Mouse (Mus musculus) urinary bladder, adult 2 months (tissue): Measurements from ENCODE around the gene Kcnq2. TPM values are rescaled to one million over a fixed set of nuclear protein-coding genes. Genes with fewer than 3 reads are reported as not detected.

Source experiments
- DNase-seq: peaks from one replicate; pipeline ENCODE4 v3.0.0; 2022; ENCODE audit warnings: low spot score
- polyA plus RNA-seq: library from polyadenylated mRNA; depleted of rRNA; stranded (reverse); fragments of >200 nt; gene quantifications from 2 replicates; pipeline ENCODE4 v1.2.3, GENCODE M21; 2012

Gene Kcnq2
- polyA plus RNA-seq, 1 experiment = 0.07 TPM

DNA sequence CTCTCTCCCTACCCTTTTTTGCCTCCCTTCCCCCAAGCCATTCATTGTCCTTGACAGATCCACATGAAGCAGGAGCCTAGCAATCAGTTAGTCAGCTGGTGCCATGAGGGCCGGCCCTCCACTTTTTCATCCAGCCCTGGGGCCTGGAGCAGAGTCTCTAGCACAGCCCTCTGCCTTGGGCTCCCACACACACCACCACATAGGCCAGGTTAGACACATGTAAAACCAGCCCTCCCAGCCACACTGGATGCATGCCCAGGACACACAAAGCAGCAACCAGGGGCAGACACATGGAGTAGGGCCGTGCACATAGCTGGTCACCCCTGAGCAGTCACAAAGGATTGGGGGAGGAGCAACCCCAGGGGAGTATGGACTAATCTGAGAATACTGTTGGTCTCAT, 32.9 kb downstream of the Kcnq2 start:
- DNase-seq = no peak

GRCm38 (mm10) chr2:181101626-181102025, 33.5 kb downstream of the Kcnq2 start:
- no peak for DNase-seq

GRCm38 (mm10) chr2:181100087-181100486, 35.0 kb downstream of the Kcnq2 start:
- no peak for DNase-seq

GRCm38 (mm10) chr2:181090123-181090522, 45.0 kb downstream of the Kcnq2 start:
- DNase-seq = no peak

- no peak for DNase-seq
Observed at GRCm38 (mm10) chr2:181084997-181085396, 50.1 kb downstream of the Kcnq2 start.

- DNase-seq = no peak
Observed at GRCm38 (mm10) chr2:181083945-181084344, 51.2 kb downstream of the Kcnq2 start.

- DNase-seq = no peak
Observed at GRCm38 (mm10) chr2:181080886-181081285, 54.2 kb downstream of the Kcnq2 start.

DNA sequence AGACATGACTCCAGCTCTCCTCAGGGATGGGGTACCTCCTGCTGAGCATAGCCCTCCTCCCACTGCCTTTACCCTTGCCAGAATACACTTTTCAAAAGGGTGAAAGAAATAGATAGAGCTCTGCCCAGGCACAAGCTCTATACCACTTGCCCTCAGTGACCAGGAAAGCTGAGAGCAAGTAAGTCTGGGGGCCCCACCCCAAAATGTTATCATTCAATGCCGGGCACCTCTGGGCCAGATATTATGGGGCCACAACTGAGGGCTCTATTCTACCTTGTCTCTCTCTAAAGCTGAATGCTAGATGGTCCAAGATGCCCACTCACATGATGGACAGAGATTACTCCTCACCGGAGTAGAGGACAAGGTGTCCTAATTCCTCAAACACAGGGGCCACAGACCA, 55.6 kb downstream of the Kcnq2 start:
- DNase-seq = no peak

GRCm38 (mm10) chr2:181078908-181079307, 56.2 kb downstream of the Kcnq2 start:
- no peak for DNase-seq

DNA sequence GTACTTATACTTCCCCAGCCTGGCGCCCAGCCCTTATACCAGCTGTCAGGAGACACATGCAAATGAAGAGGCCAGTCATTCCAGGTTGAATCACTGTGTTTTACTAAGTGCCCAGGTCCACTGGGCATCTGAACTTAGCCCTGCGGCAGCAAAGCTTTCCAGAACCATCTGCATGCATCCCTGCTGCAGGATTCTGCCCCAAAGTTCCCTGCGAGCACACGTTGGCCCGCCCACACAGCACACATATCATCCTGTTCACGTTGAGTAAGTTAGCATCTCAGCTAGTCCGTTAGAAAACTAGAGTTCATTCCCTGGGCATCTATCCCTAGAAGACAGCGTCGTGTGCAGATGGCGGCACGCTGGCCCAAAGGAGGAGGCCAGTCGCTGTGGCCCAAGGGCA, 59.6 kb downstream of the Kcnq2 start:
- no peak for DNase-seq

DNA sequence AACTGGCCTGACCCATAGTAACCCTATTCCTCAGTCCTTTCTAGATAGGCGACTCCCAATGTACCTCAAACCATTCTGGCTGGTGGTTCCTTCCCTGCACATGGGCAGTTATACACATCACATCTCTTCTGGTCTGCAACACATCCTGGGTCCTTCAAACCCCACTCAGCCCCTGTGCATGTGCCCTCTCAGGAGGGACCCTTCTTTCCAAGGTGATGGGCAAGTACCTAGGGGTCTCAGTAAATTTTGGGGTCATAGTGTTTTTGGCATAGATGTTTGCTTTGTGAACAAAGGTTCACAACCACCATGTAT, 62.7 kb downstream of the Kcnq2 start:
- no peak for DNase-seq

DNA sequence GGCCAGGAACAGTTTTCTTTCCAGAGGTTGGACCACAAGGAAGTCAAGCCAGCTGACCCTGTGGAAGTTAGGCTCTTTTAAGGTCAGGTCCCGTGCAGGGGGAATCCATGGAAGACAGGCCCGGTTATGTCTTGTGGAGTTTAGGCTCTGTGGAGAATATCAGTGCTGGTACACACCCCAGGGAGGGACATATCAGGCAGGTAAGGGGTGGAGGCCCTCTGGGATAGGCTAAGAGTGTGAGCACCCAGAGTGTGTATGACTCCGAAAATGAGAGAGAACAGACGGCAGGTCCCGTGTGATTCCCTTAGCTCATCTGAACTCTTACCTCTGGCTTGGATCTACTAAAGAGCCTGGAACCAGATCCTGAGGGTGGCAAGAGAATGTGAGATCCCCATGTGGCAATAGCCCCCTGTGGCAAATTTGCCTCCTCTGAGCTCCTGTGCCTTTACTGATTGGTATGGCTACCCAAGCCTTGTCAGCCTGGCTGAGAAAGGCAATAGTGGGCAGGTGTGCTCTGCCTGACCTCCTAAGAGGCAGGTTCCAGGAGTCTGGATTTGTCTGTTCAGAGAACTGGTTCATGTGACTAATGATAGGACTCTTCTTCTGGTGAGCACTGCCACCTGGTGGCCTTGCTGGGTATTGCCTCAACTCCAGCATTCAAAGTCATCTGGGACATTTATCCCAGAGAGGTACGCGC, 63.2 kb downstream of the Kcnq2 start:
- DNase-seq = peak; percentile 64

DNA sequence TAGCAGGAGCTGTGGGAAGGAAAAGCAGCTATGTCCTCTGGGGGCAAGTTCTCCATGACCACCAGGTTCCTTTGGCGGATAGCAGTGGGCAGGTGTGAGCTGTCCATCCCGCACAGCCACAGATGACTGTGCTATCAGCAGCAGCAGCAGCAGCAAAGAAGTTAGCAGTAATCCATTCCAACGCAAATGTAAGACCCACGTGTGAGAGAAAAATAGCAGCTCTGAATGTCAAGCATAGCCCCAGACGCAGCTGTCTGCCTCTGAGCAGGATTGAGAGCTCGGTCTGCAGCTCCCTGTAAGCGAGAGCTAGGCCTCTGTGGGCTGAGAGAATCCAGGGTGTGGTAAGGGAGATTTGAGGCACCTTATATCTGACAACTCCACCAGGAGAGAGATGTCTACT, 65.0 kb downstream of the Kcnq2 start:
- no peak for DNase-seq

DNA sequence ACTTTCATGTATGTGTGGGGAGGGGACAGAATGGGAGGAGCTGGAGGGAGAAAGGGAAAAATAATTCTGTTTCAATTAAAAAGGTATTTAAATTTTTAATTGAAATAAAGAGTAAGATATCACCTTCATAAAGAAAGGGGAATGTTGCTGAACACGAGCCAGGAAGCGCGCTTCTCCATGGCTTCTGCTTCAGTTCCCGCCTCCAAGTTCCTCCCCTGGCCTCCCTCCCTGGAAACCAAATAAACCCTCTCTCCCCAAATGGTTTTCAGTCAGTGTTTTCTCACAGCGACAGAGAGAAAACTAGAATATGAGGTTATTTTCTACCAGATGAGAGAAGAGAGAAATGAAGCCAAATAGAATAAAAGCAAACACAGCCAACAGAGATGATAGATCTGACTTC, 66.6 kb downstream of the Kcnq2 start:
- DNase-seq = no peak

DNA sequence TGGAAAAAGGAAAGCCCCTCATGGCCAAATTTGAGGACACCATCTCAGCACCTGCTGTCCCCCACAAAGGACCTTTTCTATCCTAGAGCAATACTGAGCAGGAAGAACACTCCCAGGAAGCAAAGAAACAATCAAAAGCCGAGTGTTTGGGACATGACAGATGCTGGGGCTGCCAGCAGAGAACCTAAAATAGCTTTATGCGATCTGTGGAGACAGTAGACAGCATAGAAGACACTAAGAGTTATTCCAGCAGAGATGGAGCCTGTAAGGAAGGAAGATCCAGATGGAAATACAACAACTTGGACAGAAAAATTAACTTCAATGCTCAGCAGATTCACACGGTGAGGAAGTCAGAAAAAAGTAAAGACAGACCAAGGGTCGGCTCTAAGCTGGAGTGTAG, 69.3 kb downstream of the Kcnq2 start:
- no peak for DNase-seq

DNA sequence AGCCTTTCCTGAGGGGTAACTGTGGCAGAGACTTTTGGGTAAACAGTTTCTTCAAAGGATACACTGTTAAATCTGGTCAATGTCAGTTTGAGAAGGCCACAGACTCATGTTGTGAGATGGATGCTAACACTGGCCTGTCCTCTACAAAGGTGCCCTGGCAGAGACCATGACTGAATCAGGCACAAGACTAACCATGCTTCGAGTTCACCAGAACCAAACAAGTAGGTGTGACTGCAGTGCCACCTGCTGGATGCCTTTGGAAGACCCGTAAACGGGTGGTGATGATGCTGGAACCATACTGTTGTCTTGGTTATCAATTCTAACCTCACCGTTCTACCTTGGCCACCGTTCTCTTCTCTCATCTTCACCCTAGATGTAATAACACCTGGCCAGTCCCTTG, 75.0 kb downstream of the Kcnq2 start:
- DNase-seq = peak; percentile 63

- DNase-seq = no peak
Observed at GRCm38 (mm10) chr2:181058193-181058592, 76.9 kb downstream of the Kcnq2 start.

- DNase-seq = no peak
Observed at GRCm38 (mm10) chr2:181057341-181057740, 77.8 kb downstream of the Kcnq2 start.

DNA sequence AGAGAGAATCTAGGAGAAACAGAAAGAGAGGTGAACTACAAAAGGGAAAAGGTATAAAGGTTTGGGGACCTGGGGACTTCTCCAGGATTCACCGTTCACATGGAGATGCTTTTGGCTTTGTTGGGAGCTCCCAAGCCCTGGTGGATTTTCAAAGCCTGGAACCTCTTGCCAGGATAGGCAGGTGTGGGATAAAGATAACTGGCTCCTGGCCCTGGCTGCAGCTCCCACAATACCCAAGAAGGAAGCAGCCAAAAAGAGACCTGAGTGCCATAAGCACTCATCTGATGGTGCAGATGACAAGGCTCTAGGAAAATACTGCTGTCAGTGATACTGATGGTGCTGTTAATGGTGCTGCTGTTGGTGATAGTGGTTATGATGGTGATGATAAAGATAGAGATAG, 82.9 kb downstream of the Kcnq2 start:
- DNase-seq = no peak

- no peak for DNase-seq
Observed at GRCm38 (mm10) chr2:181048986-181049385, 86.1 kb downstream of the Kcnq2 start.

DNA sequence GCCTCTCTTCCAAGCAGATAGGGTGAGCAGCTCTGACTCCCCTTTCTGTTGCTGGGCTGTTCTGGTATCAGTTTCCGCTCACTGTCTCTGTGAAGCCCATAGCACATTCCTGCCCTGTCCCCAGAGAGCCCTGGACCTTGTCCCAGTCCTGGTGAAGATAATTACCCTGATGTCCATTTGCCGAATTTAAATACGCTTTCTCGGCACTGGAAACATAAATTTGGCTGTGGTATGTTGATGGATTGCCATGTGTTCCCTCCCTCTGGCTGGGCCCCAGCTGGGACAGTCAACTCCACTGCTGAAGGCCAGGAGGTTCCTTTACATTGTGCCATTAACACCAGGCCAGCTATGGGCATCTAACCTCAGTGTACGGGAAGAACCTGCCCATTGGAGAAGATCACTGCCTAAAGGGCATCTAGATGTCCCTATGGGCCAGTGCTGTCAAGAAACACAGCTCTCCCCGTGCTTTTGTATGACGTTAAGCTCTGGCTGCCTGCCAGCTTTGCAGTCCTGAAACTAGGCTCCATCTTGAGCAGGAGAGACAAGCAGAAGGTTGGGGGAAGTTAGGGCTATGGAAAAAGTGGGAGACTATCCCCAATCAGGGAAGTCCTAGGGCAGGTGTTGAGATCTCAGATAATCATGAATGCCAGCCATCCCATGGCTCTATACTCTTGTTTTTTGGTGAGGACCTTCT, 86.7 kb downstream of the Kcnq2 start:
- DNase-seq = no peak

DNA sequence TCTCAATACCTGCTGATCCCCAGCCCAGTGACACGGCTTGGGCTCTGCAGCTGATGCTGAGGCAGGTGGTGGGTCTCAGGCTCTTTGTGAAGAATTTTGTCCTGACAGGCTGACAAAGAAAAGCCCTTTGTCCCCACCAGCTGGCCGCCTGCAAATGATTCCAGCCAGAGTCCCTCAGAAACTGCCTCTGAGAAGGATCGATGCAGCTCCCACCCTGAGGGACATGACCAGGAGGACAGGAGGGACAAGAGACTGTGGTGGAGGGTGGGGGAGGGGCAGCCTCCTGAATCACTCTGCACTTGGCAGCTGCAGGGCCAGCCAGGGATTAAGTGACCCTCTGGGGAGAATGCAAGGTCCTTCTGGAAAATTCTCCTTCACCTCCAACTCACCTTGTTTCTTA, 91.1 kb downstream of the Kcnq2 start:
- no peak for DNase-seq

GRCm38 (mm10) chr2:181043437-181043836, 91.7 kb downstream of the Kcnq2 start, which contains the start of gene Chrna4:
Gene Chrna4 (minus strand): TSS chr2:181043546.
- DNase-seq = no peak

- no peak for DNase-seq
Observed at GRCm38 (mm10) chr2:181042376-181042775, 92.7 kb downstream of the Kcnq2 start.
